Mouse (Mus musculus): ENCODE data around the gene Mief2. TPM values are rescaled to one million over a fixed set of nuclear protein-coding genes. Genes with fewer than 3 reads are reported as not detected.

Gene Mief2
- 10 to 100 TPM in 1 of 2 experiments, 1 to 10 TPM in 1; 9.2 to 12.3 TPM for total RNA-seq (2023)

DNA sequence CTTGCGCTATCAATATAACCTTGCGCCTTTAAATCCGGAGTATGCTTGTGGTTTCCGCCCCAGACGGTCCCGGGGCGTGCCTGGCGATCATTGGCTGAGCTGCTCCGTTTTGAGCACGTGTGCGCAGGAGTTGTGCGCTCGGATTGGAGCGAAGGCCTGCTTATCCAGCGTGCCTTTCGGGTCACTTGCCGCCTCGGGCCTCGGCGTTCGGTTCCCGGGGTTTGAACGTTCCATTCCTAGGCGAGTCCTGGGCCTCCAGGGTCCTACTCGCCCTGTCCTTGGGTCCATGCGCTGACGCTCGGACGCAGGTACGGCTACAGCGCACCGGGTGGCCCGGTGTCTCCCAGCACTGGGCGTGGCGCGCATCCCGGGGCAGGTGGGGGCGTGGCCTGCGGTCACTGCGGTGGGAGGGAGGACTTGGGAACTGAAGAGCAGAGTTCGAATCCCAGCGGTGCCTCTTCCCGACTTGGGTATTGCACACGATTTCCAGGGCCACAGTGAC is at the start of gene Mief2:
Gene Mief2 (plus strand): TSS at position 139 of the 502 bp plus-strand sequence.

DNA sequence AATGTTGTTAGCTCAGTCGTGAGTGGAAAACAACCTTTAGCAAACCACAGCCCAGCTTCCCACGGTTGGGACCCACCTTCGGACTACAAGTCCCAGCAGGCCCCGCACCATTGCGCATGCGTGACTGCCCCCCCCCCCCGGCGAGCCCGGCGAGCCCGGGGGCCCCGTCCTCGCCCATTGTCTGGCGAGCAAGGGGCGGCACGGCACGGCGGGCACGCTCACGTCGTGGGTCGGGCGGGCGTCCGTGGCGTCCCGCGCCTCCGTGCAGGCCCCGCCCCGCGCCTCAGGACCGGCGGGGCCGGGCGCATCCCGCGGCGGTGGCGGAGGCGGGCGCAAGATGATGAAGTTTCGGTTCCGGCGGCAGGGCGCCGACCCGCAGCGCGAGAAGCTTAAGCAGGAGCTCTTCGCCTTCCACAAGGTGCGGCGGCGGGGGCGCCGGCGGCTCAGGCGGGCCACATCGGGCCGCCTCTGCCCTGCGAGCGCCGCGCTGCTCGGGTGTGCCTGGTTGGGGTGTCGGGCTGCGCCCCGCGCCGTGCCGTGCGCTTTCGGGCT is 28.6 kb upstream of the Mief2 start, which contains the start of gene Llgl1:
Gene Llgl1 (plus strand): TSS at position 200 of the 552 bp plus-strand sequence.

DNA sequence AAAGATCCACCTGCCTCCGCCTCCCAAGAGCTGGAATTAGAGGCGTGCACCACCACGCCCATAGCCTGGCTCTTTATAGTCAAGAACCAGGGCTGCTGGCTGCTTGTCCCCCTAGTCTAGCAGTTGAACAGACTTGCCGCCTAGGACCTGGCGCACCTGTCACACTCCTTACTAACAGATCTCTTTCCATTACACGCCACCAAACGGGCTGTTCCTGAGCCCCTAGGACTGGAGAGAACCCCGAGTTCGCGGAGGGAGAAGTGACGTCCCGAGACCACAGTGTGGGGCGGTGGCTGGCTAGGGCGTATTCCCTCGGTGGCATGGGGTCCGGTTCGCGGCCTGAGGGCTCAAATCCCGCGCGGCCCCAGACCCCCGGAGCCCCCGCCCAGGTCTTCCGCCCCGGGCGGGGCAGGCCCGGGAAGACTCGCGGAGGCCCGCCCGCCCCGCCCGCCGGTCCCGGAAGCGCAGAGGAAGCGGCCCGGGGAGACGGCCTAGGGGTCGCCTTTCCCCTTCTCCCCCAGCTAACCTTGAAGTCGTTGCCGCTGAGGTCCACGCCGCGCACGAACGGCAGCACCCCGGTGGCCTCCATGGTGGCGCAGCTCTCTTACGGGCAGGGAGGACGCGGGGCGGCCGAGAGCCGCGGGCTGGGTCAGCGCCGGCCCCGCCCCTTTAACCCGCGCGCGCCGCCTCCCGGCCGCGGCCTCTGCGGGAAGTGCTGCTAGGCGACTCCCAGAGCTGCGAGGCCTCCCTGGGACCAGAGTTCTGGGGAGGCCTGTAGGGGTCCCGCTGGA is 1.4 kb upstream of the Mief2 start, which contains the start of gene Flii:
Gene Flii (minus strand): TSS at position 663 of the 791 bp plus-strand sequence.

DNA sequence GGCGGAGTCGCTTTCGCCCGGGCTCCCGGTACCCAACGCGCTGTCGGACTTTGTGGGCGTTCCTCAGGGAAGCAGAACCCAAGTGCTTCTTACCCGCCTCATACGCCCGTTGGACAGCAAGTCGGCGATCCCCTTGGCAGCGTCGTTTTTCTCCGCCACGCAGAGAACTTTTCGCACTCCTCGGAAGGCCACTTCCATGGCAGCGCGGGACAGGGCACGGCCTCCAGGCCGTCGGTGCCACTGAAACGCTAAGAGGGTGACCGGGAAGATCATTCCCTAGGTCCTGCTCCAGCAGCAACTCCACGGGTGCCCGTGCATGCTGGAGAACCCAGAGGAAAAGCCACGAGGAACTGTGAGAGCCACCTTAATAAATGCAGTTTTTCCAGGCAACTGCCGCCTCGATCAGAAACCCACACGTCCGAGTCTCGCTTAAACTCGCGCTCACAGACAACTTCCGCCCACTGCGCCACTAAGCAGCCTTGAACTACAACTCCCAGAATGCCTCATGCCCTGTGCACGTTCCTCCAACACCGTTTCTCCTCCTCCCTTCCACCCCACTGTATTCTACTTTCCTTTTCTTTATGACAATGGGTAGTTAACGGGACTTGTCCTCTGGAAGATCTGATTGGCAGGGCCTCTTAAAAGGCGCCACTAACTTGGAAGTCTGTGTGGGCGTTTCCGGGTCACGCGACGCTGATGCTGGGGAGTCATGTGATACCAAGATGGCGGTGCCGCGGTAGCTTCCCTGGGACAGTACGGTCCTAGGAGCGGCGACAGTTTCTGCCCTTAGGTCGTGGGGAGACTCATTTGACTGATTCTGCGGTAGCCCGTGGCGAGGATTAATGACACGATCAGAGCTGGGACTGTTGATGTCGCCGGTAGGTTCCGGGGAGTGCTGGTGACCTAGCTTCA is 48.9 kb downstream of the Mief2 start, which contains the start of the genes Top3a and Smcr8:
Gene Top3a (minus strand): TSS at position 537 of the 912 bp plus-strand sequence.
Gene Smcr8 (plus strand): TSS at position 696 of the 912 bp plus-strand sequence.

Other genes starting within 250 kb of the Mief2 start
- 10 to 100 TPM; 57.3 to 58.0 TPM for gene Alkbh5, start 192.0 kb upstream of the Mief2 start, total RNA-seq (2023)
- gene Llgl1, start 28.7 kb upstream of the Mief2 start, total RNA-seq (2023), result 10 to 100 TPM; 23.9 to 25.6 TPM
- 100 to 1,000 TPM; 266 to 269 TPM for gene Flii, start 1.1 kb upstream of the Mief2 start, total RNA-seq (2023)
- 10 to 100 TPM; 14.8 to 15.6 TPM for gene Top3a, start 49.0 kb downstream of the Mief2 start, total RNA-seq (2023)
- gene Smcr8, start 49.1 kb downstream of the Mief2 start, total RNA-seq (2023), result 10 to 100 TPM; 51.7 to 52.9 TPM
- 1 to 10 TPM; 6.7 to 9.6 TPM for gene Shmt1, start 83.3 kb downstream of the Mief2 start, total RNA-seq (2023)
- gene Dhrs7b, start 102.2 kb downstream of the Mief2 start, total RNA-seq (2023), result 10 to 100 TPM; 11.3 to 12.0 TPM
- 10 to 100 TPM; 24.8 to 26.0 TPM for gene Tmem11, start 150.9 kb downstream of the Mief2 start, total RNA-seq (2023)
- 10 to 100 TPM; 12.7 to 12.8 TPM for gene Natd1, start 186.4 kb downstream of the Mief2 start, total RNA-seq (2023)
- 10 to 100 TPM; 68.1 to 69.5 TPM for gene Map2k3, start 203.6 kb downstream of the Mief2 start, total RNA-seq (2023)